Mouse (Mus musculus) cerebellum, postnatal 14 days (tissue): ENCODE measurements at regions not wholly inside any gene's neighbourhood (a gene's known extent, or its start where the extent isn't known, plus 50 kb on each side); places are given as distances from the start of the nearest gene placed in this dataset.
"Not testable (repeated sequence)": the region's sequence is repeated elsewhere in the genome, so short reads cannot be mapped to it uniquely, and the experiment has no call there.

Source experiments
- DNase-seq, 2 experiments: peaks; one replicate each; pipeline ENCODE4 v3.0.0; 2021; ENCODE audit warnings: mixed read lengths in 2 of 2

DNA sequence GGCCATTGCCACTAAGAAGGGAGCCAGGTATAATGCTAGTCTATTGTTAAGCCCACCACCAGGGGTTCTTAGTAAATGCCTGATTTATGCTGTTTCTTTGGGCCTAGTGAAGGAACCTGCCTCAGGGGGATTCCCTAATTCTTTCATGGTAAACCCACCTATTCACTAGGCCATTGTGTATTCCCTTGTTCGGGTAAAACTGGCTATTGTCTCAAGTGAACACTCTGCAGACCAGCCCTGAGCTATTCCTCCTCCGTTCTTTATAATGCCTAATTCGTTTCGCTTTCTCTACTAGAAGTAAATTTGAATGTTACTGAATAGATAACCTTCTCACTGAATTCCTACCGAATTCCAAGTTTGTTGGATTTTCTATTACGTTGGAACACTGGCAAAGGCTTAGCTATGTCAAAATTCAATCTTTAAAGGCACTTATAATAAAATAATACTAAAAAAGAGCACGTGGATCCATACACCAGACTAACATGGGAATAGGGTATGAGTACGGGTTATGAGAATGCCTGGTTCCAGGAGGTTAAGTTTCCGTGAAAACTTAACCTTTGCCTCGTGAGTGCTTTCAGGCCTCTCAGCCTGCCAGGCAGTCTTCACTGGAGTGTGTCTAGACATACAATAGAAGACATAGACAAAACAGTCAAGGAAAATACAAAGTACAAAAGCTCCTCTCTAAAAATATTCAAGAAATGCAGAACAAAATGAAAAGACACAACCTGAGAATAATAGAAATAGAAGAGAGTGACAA is 536.8 kb upstream of the Cntn5 start:
- DNase-seq: not testable (repeated sequence)

DNA sequence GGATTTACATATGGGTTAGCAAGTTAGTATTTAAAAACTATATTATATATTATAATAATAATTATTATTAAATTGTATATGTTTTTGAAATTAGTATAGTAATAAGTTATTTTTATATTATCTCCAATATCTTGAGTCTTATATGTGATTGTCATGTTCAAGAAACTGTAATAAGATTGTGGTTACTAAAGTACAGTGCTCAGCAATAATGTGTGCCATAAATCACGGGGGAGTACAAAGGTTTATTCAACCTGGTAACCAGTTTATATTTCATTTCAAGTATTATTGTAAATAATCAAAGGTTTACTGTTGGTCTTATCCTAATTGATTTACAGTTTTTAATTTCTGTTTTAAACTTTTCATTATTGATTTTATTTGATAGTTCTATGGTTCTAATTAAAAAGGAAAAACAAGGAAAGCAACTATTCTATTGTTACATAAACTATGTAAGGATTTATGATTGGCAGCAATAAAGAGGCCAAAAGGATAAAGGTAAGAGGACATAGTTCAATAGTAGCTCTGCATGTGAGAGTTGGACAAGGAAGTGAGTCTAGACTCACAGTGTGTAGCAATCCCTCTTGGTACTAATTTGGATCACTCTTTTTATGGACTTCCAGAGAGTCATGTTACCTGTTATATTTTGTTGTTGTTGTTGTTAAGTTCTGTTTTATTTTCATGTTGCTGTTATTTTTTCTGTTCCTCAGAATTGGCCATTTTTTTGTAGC is 532.0 kb upstream of the Cntn5 start:
- DNase-seq: no peak

DNA sequence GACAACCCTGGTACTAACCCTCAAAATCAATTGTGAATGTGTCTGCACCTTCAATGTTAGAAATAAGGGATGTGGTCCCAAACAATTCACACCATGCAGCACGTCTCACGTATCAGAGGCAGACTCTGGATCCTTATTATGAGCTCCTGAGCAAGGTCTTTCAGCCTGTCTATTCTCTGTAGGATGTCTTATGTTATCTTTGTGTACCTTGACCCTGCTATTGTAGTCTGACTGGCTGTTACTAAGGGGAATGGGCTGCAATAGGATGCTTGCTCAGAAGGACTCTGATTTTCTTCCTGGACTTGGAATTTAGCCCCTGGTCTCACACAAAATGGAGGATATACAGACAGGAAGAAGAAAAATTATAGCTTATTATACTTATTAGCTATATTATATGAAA is 531.4 kb upstream of the Cntn5 start:
- DNase-seq: no peak

DNA sequence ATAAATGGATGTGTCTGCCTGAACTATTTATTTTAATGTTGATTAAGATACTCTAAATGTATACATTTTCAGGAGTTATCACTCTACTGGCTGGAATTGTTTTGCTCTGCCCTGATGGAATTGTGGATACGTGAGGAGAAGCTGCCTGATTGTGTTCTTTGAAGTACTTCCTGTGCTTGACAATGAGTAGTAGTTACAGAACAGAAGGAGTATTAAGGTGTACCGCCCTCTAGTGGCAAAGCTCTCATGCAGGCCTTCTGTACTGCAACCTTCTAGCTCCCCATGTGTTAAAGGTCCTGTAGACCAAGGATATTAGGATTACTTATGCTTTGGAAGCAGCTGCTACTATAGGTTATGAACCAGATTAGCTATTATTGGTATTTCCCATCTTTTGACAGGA is 530.4 kb upstream of the Cntn5 start:
- peak; percentile 59 to 69 for DNase-seq

GRCm38 (mm10) chr9:11426473-11426872 is 521.9 kb upstream of the Cntn5 start:
- no peak for DNase-seq

- DNase-seq: no peak
Observed at GRCm38 (mm10) chr9:11396829-11397228, 492.3 kb upstream of the Cntn5 start.

- DNase-seq: no peak
Observed at GRCm38 (mm10) chr9:11381648-11382075, 477.1 kb upstream of the Cntn5 start.

DNA sequence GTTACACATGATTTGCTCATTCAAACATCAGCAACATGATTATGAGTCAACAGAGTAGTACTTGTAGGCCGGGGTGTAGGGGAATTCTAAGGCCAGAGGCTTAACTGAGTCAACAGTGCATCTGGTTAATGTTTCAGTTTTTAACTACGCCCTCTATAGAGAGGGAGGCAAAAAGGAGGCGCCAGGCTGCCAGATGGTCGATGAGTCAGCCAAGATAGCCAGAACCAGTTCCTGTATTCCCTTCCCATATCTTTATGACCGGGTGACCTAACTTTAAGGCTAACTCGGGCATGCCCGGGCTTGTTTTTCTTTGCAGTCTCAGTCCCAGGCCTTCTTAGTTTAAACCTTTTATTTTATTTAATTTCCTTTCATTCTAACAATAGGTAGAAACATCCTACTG is 476.0 kb upstream of the Cntn5 start:
- peak; percentile 0 to 1 for DNase-seq

GRCm38 (mm10) chr9:11378046-11378445 is 473.5 kb upstream of the Cntn5 start:
- no peak for DNase-seq

GRCm38 (mm10) chr9:11377586-11377985 is 473.0 kb upstream of the Cntn5 start:
- DNase-seq: no peak

DNA sequence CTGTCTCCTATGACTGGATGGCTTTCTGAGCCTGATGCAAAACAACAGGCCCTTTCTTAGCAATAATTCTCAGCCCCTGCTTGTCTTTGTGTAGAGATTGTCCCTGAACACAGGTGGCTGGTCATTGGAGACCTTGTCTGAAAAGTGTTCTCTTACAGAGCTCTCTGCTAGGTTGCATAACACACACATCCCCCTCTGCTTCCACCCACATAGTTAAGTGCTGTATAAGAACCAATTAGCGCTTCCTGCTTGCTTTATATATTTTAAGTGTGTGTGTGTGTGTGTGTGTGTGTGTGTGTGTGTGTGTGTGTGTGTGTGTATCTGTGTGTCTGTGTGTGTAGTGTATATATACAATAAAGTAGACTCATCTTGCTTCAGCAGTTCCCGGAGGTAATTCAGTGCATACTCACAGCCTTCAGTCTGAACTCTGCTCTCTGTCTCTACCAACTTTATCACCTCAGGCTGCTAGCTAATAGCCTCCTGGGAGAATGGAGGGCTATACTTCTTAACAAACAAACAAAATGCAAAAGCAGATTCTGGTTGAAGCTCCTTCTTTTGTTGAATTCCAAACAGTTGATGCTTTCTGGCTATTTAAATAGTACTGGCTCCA is 468.8 kb upstream of the Cntn5 start:
- no peak for DNase-seq

- DNase-seq: no peak
Observed at GRCm38 (mm10) chr9:11368056-11368455, 463.5 kb upstream of the Cntn5 start.

DNA sequence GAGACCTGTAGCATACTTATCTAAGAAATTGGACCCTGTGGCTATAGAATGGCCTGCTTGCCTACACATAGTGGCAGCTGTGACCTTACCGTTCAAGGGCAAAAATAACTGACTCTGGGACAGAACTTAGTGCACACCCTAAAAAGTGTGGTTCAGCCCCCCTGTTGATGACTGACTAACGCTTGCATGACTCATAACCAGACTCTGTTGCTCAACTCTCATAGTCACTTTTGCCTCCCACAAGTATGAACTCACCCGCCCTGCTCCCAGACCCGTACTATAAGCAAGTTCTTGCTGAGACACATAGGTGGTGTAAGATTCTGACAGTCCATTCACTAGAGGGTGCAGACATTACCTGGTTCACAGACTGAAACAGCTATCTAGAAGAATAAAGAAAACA is 424.3 kb upstream of the Cntn5 start:
- DNase-seq: no peak

- no peak for DNase-seq
Observed at GRCm38 (mm10) chr9:11317221-11317620, 412.6 kb upstream of the Cntn5 start.

GRCm38 (mm10) chr9:11297116-11297515 is 392.5 kb upstream of the Cntn5 start:
- DNase-seq: peak; percentile 34 to 60

- DNase-seq: peak; percentile 10 to 56
Observed at GRCm38 (mm10) chr9:11285135-11285534, 380.6 kb upstream of the Cntn5 start.

DNA sequence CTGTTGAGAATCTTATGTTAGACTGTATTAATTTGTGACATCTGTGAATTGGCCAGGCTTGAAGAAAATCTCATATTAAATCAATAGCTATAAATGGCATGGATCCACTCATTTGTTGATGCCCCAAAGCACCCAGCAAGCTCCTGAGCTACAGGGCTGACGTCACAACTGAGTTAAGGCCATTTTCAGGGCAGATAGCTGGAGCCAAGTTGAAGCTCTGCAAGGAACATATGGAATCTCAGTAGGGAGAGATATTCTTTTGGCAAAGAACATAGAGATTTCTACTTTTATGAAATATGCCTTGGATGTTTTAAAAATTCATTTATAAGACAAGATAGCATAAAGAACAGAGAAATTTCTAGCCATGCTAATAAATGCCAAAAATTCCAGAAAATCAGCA is 380.0 kb upstream of the Cntn5 start:
- DNase-seq: peak; percentile 42 to 78

DNA sequence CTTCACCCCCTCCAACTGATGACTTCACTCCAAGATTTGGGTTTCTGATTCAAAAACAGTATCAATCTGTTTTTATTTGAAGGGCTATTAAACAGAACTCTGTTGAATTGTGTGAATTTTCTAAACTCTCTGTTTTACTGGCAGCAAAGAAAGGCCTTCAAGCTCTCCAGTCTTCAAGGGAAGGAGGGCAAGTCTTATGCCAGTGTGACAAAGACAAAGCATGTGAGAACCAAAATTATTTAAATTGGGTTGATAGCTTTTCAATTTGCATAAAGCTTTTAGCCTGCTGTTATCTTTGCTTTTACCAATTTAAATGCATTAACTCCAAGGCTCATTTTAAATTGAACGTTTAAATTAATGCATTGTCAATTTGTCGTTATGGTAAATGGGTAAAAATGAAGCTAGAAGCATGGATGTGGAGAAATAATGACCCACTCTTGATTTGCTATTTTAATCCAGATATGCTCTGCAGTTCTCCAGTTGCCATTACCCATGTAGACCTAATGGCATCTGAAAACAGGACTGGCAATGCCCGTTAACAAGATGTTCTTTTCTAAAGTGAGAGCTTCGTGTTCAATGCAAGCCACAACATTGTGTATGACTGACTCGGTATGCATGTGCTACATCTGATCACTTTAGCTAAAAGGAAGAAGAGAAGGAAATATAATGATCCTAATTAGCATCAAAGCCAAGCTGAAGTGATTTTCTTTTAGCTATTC is 375.0 kb upstream of the Cntn5 start:
- DNase-seq: no peak

GRCm38 (mm10) chr9:11277810-11278209 is 373.2 kb upstream of the Cntn5 start:
- DNase-seq: no peak

DNA sequence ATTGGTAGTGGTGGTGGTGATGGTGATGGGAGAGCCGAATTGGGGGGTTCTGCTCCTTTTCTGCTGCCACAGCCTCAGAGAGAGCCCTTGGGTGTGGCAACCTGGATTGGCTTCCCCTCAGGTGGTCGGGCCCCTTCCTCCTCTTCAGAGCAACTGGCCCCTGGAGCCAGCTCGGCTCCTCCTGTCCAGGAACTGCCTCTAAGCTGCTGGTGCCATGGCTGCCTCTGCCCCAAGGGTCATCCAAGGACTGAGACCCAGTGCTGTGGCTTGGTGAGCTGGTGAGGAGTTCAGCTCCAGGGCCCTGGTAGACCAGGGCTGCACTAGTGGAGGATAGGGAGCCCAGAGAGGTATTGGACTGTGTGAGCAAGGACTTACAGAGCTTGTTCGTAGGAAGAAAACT is 372.4 kb upstream of the Cntn5 start:
- no peak for DNase-seq

DNA sequence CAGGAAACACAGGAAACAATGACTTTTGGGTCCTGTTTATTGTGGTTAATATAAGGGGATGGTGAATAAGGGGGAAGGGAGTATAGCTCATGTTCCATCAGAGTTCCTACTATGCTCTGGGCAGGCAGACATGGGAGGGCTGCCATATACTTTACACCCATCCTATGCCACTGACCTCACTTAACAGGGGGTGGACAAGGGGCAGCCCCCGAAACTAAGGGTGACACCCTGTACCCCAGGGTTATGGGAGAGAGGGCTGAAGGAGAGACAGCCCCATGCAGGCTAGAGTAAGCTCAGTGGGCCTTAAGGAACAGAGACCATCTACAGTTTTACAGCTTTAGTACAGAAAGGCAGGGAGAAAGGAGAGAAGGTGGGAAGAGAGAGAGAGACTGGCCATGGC is 352.3 kb upstream of the Cntn5 start:
- no peak for DNase-seq

DNA sequence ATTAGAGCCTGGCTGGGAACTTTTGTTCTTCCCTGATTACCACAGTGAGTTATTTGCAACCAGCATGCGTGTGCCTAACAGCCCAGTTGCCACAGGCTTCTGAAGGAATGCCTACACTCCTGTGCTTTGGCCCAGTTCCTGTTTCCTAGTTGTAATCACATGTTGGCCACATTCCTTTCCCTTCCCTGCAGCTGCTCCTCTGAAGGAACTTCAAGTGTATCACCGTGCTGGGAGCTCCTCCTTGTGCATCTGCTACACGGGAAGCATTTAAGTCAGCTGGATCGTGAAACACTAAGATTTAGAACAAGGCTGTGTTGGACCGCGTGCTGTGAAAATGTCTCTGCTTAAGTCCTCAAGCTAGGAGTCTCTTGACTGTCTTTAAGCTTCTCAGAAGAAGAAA is 302.3 kb upstream of the Cntn5 start:
- peak; percentile 9 to 24 for DNase-seq

DNA sequence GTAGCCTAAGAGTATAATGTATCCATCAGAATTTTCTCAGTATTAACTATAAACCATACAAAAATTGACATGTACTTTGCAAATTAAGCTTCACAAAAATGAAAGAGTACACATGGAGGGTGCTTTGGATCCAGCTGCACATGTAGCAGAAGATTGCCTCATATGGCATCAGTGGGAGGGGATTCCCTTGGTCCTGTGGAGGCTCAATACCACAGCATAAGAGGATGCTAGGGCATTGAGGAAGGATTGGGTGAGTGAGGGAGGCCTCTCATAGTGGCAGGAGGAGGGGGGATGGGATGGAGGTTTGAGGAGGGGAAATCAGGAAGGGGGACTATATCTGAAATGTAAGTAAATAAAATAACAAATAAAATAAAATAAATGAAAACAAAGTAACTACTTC is 301.7 kb upstream of the Cntn5 start:
- no peak for DNase-seq
